Mouse (Mus musculus): ENCODE data around the gene Fam110c. TPM values are rescaled to one million over a fixed set of nuclear protein-coding genes. Genes with fewer than 3 reads are reported as not detected.

The Fam110c gene
- polyA plus RNA-seq (2014; fragmentation: Illumina TruSeq; extraction: RNeasy Lipid Tissue Mini Kit (QIAGEN cat#74804); ENCODE audit: low read depth, low replicate concordance) = 11.8 TPM

DNA sequence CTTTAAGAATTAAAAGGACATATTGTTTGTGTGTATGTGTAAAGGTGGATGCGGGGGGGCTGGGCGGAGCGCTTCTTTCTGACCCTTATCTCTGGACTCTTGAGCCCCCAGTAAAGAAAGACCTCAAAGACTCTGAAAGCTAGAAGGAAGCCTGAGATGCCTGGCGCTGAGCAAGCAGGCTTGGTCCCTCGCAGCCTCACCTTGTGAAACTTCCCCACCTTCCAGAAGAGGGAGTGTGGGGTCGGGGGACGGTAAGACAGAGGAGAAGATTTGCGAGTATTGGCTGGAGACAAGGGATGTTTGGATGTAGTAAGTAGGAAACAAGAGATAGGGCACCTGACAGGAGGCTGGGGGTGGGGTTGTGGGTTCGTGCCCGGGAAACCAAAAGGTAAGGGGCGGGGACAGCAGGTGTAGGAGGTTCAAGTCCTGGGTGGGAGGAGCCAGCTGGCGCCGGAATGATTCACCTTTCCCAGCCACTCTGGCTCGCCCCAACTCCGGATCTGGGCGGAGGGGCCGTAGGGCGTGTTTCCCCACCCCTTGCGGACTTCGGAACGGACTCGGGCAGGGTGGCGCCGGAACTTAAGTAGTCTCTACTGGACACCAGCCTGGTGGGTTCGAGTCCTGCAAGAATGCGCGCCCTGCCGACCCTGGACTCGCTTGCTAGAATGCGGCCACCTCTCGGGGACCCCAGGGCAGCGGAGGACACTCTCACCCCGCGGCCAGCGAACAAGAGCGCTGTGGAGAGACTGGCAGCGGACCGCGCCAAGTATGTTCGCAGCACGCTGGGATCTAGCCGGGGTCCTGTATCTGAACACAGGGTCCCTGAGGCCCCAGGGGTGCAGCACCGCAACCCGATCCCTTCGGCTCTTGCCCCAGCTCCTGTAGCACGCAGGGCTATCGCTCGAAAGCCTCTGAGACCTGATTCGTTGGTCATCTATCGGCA lies at the start of gene Fam110c:
TSS of gene Fam110c (plus strand) at position 450 of the 943 bp plus-strand sequence.

Other genes with a start within 250 kb of the Fam110c start
- gene Alkal2, start 189.5 kb upstream of the Fam110c start, polyA plus RNA-seq (2014; fragmentation: Illumina TruSeq; extraction: RNeasy Lipid Tissue Mini Kit (QIAGEN cat#74804); ENCODE audit: low read depth, low replicate concordance) = 1.6 TPM
- gene Acp1, start 162.3 kb upstream of the Fam110c start, polyA plus RNA-seq (2014; fragmentation: Illumina TruSeq; extraction: RNeasy Lipid Tissue Mini Kit (QIAGEN cat#74804); ENCODE audit: low read depth, low replicate concordance) = 67.3 TPM
- 75.6 TPM for gene Sh3yl1, start 162.2 kb upstream of the Fam110c start, polyA plus RNA-seq (2014; fragmentation: Illumina TruSeq; extraction: RNeasy Lipid Tissue Mini Kit (QIAGEN cat#74804); ENCODE audit: low read depth, low replicate concordance)
- not detected for gene Gm6993, start 166.9 kb downstream of the Fam110c start, polyA plus RNA-seq (2014; fragmentation: Illumina TruSeq; extraction: RNeasy Lipid Tissue Mini Kit (QIAGEN cat#74804); ENCODE audit: low read depth, low replicate concordance)
- gene Lamb1, start 191.4 kb downstream of the Fam110c start, polyA plus RNA-seq (2014; fragmentation: Illumina TruSeq; extraction: RNeasy Lipid Tissue Mini Kit (QIAGEN cat#74804); ENCODE audit: low read depth, low replicate concordance) = 42.9 TPM